Mouse (Mus musculus) neutrophil, adult 59 days (primary cell): ENCODE data around the gene Tbx21. TPM values are rescaled to one million over a fixed set of nuclear protein-coding genes. Genes with fewer than 3 reads are reported as not detected.

Source experiments
- total RNA-seq, 2 experiments: library from RNA; stranded (reverse); gene quantifications; 1 replicate in 1 of 2; 2 replicates in 1 of 2; pipeline ENCODE4 v1.2.4; 2023

Gene Tbx21
- under 1 TPM in 1 of 2 experiments, not detected in 1; 0.13 TPM for total RNA-seq

GRCm38 (mm10) chr11:97114671-97115601 is at the start of gene Tbx21:
TSS of gene Tbx21 (minus strand) at chr11:97115331.

DNA sequence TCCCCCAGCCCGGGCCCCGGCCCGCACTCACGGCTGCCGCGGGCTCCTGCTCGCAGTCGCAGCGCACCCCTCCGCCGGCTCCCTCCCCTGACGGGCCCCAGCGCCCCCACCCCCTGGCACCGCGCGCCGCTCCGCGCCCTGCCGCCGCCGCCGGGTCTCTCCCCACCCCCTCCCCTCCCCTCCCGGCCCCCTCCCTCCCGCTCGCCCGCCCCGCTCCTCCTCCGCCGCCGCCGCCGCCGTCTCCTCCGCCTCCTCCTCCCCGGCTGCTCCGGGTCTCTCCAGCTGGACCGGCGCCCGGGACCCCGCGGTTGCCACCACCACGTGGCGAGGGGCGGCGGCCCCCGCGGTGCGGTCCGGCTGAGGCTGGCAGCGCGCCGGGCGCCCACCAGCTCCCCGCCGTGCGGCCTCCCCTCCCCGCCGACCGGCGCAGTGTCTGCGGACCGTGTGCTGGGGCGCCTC is 36.2 kb upstream of the Tbx21 start, which contains the start of gene Tbkbp1:
Gene Tbkbp1 (minus strand): TSS at position 153 of the 459 bp plus-strand sequence.

GRCm38 (mm10) chr11:97050216-97050943 is 64.8 kb downstream of the Tbx21 start, which contains the start of gene Osbpl7:
TSS of gene Osbpl7 (plus strand) at chr11:97050628.

Other genes with a start within 250 kb of the Tbx21 start
- gene Cdk5rap3, start 198.8 kb downstream of the Tbx21 start, total RNA-seq: 10 to 100 TPM; 33.4 to 50.9 TPM
- under 1 TPM in 1 of 2 experiments, not detected in 1; 0.24 TPM for gene Prr15l, start 187.2 kb downstream of the Tbx21 start, total RNA-seq
- gene Pnpo, start 171.3 kb downstream of the Tbx21 start, total RNA-seq: 10 to 100 TPM; 13.4 to 15.7 TPM
- gene Sp2, start 132.4 kb downstream of the Tbx21 start, total RNA-seq: 10 to 100 TPM; 31.3 to 40.5 TPM
- gene Sp6, start 101.9 kb downstream of the Tbx21 start, total RNA-seq: not detected
- 1 to 10 TPM; 1.9 to 2.3 TPM for gene Scrn2, start 85.4 kb downstream of the Tbx21 start, total RNA-seq
- under 1 TPM; 0.27 to 0.57 TPM for gene Lrrc46, start 73.9 kb downstream of the Tbx21 start, total RNA-seq
- 10 to 100 TPM; 39.9 to 44.8 TPM for gene Mrpl10, start 73.8 kb downstream of the Tbx21 start, total RNA-seq
- 10 to 100 TPM; 20.9 to 21.4 TPM for gene Osbpl7, start 64.7 kb downstream of the Tbx21 start, total RNA-seq
- gene Tbkbp1, start 36.2 kb upstream of the Tbx21 start, total RNA-seq: 10 to 100 TPM; 34.7 to 51.1 TPM
- 100 to 1,000 TPM in 1 of 2 experiments, 10 to 100 TPM in 1; 95.5 to 111 TPM for gene Kpnb1, start 72.5 kb upstream of the Tbx21 start, total RNA-seq
- gene Npepps, start 165.3 kb upstream of the Tbx21 start, total RNA-seq: 100 to 1,000 TPM; 140 to 168 TPM
- gene Mrpl45, start 200.4 kb upstream of the Tbx21 start, total RNA-seq: 10 to 100 TPM; 11.0 to 11.5 TPM
- gene Gpr179, start 236.7 kb upstream of the Tbx21 start, total RNA-seq: under 1 TPM in 1 of 2 experiments, not detected in 1; 0.04 TPM
- 1 to 10 TPM; 8.6 to 9.3 TPM for gene Socs7, start 247.2 kb upstream of the Tbx21 start, total RNA-seq